Mouse (Mus musculus) kidney, adult 2 months (tissue): ENCODE data around the gene Olfr1029.
"Not testable (repeated sequence)": the region's sequence is repeated elsewhere in the genome, so short reads cannot be mapped to it uniquely, and the experiment has no call there.

Experiments used
- CTCF ChIP-seq: fragments of 200-500 bp; conservative IDR thresholded peaks from 2 replicates; pipeline ENCODE4 v1.5.1; 2011; ENCODE audit warnings: low read depth, mild to moderate bottlenecking, control low read depth, low read length, moderate library complexity, mixed read lengths; ENCODE audit not compliant: insufficient read depth, insufficient read length
- POLR2A ChIP-seq: fragments of 200-500 bp; IDR thresholded peaks from one replicate; pipeline ENCODE4 v1.6.1; 2011; ENCODE audit warnings: low read depth, low read length, control low read depth

- TF ChIP-seq POLR2A, CTCF: not testable (repeated sequence)
These were observed 46.7 kb downstream of the Olfr1029 start, which contains the start of gene Olfr1033 for GRCm38 (mm10) chr2:86020406-86020805.
